Mouse (Mus musculus) heart, embryonic 11.5 days (tissue): ENCODE results near the gene Slc5a5. TPM values are rescaled to one million over a fixed set of nuclear protein-coding genes. Genes with fewer than 3 reads are reported as not detected.
"Not testable (repeated sequence)": the region's sequence is repeated elsewhere in the genome, so short reads cannot be mapped to it uniquely, and the experiment has no call there.

Source experiments
- ATAC-seq: fragments of 200-750 bp; cut with Nextera tagmentation; replicated peaks from 2 replicates; pipeline ENCODE4 v1.8.0; 2017; ENCODE audit warnings: moderate library complexity; ENCODE audit not compliant: insufficient number of reproducible peaks, low FRiP score, low TSS enrichment
- H3K27ac ChIP-seq: fragments of 300-500 bp; sonication (generic); 2 replicates; pipeline ENCODE4 v1.5.1; 2014; ENCODE audit warnings: mild to moderate bottlenecking, low read depth, low read length
- H3K27me3 ChIP-seq: fragments of 300-500 bp; sonication (generic); 2 replicates; pipeline ENCODE4 v1.6.1; 2014; ENCODE audit warnings: mild to moderate bottlenecking, low read length, mixed read lengths; ENCODE audit not compliant: control insufficient read depth, insufficient read depth
- H3K36me3 ChIP-seq: fragments of 300-500 bp; sonication (generic); 2 replicates; pipeline ENCODE4 v1.6.1; 2014; ENCODE audit warnings: mild to moderate bottlenecking, low read length, moderate library complexity, mixed read lengths; ENCODE audit not compliant: control insufficient read depth, insufficient read depth
- H3K4me1 ChIP-seq: fragments of 300-500 bp; sonication (generic); 2 replicates; pipeline ENCODE4 v1.6.1; 2014; ENCODE audit warnings: low read length; ENCODE audit not compliant: control insufficient read depth, insufficient read depth
- H3K4me2 ChIP-seq: fragments of 300-500 bp; sonication (generic); 2 replicates; pipeline ENCODE4 v1.6.1; 2014; ENCODE audit warnings: mild to moderate bottlenecking, moderate library complexity
- H3K4me3 ChIP-seq: fragments of 300-500 bp; sonication (generic); 2 replicates; pipeline ENCODE4 v1.5.1; 2014; ENCODE audit warnings: low read depth, low read length
- H3K9ac ChIP-seq: fragments of 300-500 bp; sonication (generic); 2 replicates; pipeline ENCODE4 v1.6.1; 2014; ENCODE audit warnings: mild to moderate bottlenecking, low read depth, low read length, moderate library complexity
- H3K9me3 ChIP-seq: fragments of 300-500 bp; sonication (generic); replicated peaks from 2 replicates; pipeline ENCODE4 v1.6.1; 2016; ENCODE audit warnings: low read length; ENCODE audit not compliant: control insufficient read depth
- WGBS: fragments of 180-500 bp; shearing (Covaris S2); extraction: QIAGEN DNeasy Blood & Tissue Kit; methylation state at CpG from one replicate; pipeline ENCODE4 v1.1.7; 2014; ENCODE audit not compliant: insufficient replicate concordance; 5-methylcytosine and 5-hydroxymethylcytosine counted together
- polyA plus RNA-seq: library from polyadenylated mRNA; unstranded; fragments of >200 nt; fragmentation: Nextera tagmentation; extraction: Ambion mirVana; gene quantifications from 2 replicates; pipeline ENCODE4 v1.2.1, GENCODE M21; 2014

Slc5a5 gene
- polyA plus RNA-seq, 1 experiment from 2014 or later = 0.06 TPM

DNA sequence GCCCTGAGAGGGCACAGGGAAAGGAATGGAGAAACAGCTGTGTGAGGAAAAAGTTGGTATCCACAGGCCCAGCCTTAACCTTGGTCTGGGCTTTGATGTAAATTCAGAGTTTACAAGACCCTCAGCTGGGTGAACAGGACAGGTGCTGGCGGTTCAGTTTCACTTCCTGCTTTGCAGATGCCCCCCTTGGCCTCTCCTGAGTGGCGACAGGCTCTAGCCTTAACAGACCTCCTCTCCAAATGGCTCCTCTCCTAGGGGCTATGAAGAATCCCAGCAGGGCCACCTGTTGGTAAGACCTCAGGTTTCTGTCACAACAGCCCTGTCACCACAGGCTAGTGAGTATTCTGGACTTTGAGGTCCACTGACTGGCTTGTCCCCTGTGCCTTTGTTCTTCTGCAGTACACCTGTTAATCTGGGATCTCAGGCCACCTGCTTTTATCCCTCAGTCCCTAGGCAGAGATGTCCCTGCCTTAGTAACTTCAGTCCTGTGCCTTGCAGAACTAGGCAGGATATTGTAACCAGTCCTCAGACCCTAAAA, 6.2 kb upstream of the Slc5a5 start:
- Histone ChIP-seq H3K27ac (no peak overlapping the region), H3K27me3 (peaks cover 11% of the 10 kb centered on the region; the same call in 1 of the 2 replicates), H3K9ac (peak overlapping the region; percentile 91; the same call in 1 of the 2 replicates), H3K9me3 (no peaks in the 10 kb centered on the region), H3K4me1 (peaks cover 5% of the 10 kb centered on the region), H3K4me3 (no peak overlapping the region), H3K36me3 (peaks cover 18% of the 10 kb centered on the region), H3K4me2 (no peak overlapping the region; the same call in 1 of the 2 replicates)
- 38% methylated on average over 2 of the region's 2 CpGs for WGBS
- no peak for ATAC-seq

DNA sequence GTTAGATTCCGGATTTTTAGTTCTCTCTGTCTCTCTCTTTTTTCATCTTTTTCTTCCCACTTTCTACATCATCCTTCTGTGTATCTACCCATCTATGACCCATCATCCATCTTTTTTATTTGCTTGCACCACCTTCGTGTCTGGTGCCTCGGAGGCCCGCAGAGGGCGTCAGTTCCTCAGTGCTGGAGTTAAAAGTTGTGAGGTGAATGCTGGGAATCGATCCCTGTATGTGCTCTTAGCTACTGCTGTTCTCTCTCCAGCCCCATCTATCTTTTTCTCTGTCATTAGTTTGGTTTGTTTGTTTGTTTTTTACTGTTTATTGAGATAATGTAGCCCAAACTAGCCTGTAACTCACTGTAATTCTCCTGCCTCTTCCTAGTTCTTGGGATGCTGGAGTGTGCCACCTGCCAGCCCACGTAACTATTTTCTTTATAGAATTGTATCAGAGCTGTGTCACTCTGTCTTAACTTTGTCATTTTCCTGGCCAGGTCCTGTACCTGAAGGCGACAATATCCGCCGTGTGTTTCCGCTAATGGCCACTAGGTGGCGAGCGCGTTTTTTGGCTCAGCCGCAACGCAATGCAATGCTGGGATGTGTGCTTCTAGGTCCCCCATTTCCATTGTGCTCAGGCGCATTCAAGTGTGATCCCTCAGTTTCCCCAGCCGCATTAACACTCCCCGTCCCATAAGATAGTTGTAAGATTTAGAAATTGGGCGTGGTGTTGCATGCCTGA, 5.3 kb upstream of the Slc5a5 start:
- Histone ChIP-seq H3K27me3 (peaks cover 17% of the 10 kb centered on the region), H3K9ac (peak overlapping the region; percentile 91), H3K9me3 (no peaks in the 10 kb centered on the region), H3K4me3 (peak overlapping the region; percentile 91), H3K4me1 (peaks cover 10% of the 10 kb centered on the region), H3K4me2 (peak overlapping the region; percentile 91), H3K27ac (peak overlapping the region; percentile 78), H3K36me3 (peaks cover 18% of the 10 kb centered on the region)
- peak; percentile 27 for ATAC-seq
- under 1% methylated on average over 20 of the region's 20 CpGs for WGBS

DNA sequence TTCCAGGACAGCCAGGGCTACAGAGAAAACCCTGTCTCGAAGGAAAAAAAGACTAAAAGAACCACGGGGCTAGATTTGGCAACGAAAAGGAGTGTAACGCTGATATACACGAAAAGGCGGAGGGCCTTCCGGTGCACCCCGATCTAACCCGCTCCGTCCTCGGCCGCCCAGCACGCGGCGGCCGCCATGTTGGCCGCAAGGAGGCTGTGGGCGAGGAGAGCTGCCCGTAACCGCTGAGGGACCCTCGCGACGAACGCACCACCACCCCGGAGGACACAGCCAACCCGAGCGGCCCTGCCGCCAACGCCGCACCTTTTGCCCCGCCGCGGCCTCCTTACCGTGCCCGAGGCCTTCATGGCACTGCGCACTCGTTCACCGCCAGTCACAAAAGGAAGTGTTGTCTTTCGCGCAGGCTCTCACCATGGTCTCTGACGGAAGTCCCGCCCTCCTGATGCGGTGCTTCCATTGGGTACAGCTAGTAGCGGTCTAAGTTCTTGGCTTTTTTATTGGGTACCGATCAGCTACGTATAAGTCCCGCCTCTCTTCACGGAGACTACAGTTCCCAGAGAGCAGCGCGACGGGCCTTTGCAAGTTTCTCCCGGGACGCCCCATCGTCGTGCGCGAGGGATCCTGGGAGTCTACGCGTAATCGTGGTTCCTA, 4.6 kb upstream of the Slc5a5 start, which contains the start of gene Rpl18a:
Gene Rpl18a (minus strand): TSS at position 392 of the 660 bp plus-strand sequence.
- 0% methylated on average over 49 of the region's 60 CpGs for WGBS
- ATAC-seq = peak; percentile 95

DNA sequence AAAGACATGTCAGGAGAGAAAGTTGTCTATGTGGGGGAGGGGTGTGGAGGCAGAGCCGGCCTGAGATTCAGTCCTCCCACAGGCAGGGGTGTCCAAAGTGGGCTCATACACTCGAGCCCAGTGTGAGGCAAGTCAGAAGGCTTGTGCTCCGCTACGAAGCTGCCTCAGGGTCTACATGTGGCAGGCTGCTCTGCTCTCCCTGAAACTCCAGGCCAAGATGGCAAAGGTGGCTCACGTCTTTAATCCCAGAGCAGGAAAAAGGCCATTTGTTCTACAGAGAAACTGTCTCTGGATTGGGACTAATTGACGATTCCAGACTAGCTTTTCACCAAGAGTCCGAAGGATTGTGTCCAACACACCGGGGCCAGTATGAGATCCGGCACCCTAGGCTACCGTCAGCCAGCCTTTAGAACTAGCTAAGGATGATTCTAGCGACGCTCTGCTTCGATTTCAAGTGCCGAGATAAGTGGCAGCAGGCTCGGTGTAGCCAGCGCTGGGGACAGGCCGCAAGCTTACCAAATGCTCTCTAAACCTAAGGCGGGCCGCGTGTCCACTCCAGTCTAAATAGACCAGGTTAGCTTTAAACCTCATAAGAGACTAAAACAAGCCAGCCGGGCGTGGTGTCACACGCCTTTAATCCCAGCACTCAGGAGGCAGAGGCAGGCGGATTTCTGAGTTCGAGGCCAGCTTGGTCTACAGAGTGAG, 3.9 kb upstream of the Slc5a5 start:
- H3K9me3 ChIP-seq = no peaks in the 10 kb centered on the region
- ATAC-seq = no peak
- peak overlapping the region; percentile 80 for H3K27ac ChIP-seq
- H3K9ac ChIP-seq = peak overlapping the region; percentile 89
- H3K36me3 ChIP-seq = peaks cover 18% of the 10 kb centered on the region
- WGBS = 2% methylated on average over 25 of the region's 25 CpGs
- H3K4me2 ChIP-seq = peak overlapping the region; percentile 97
- H3K4me3 ChIP-seq = peak overlapping the region; percentile 91
- peaks cover 31% of the 10 kb centered on the region for H3K27me3 ChIP-seq
- peaks cover 17% of the 10 kb centered on the region for H3K4me1 ChIP-seq

More for the DNA sequence above, 4.6 kb upstream of the Slc5a5 start, which contains the start of gene Rpl18a:
- Histone ChIP-seq H3K27ac (peak within 1 kb of the TSS; percentile 80), H3K9ac (peak within 1 kb of the TSS; percentile 91), H3K9me3 (no peaks in the 10 kb centered on the region), H3K4me2 (peak within 1 kb of the TSS; percentile 97), H3K4me3 (peak within 1 kb of the TSS; percentile 91), H3K27me3 (peaks cover 24% of the 10 kb centered on the region), H3K4me1 (peaks cover 16% of the 10 kb centered on the region), H3K36me3 (peaks cover 18% of the 10 kb centered on the region)

DNA sequence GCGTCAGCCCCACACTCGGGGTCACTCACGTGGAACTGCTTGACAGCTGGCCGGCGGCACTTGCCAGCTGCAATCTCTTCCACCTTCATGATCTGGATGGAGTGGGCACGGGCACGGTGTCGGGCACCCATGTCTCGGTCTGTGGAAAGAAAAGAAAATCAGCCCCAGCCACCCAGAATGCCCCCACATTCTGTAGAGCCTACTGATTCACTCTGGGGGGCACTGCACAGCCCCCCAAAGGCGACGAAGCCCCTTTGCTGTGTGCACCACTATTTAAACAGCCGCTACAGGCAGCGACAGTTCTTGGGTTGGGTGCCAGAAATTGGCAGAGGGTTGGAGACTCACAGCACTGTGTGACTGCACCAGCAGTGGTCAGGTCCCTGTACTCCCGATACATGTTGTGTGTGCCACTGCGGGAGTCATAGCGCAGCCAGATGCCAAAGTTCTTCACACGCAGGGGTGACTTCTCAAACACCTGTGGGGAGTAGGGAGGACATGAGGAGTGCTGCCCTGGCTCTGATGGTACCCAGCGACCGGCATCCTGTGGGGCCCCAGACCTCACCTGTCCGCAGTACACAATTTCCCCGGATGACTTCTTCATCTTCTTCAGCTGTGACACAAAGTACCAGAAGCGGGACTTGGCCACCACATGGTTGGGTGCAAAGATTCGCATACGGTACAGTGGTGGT, 3.2 kb upstream of the Slc5a5 start:
- WGBS = 86% methylated on average over 24 of the region's 24 CpGs
- not testable (repeated sequence) for H3K9me3 ChIP-seq, H3K27ac ChIP-seq, ATAC-seq
- Histone ChIP-seq H3K27me3 (peaks cover 39% of the 10 kb centered on the region), H3K36me3 (peaks cover 18% of the 10 kb centered on the region), H3K4me3 (peak overlapping the region; percentile 91), H3K4me2 (peak overlapping the region; percentile 97), H3K4me1 (peaks cover 17% of the 10 kb centered on the region), H3K9ac (peak overlapping the region; percentile 89)

DNA sequence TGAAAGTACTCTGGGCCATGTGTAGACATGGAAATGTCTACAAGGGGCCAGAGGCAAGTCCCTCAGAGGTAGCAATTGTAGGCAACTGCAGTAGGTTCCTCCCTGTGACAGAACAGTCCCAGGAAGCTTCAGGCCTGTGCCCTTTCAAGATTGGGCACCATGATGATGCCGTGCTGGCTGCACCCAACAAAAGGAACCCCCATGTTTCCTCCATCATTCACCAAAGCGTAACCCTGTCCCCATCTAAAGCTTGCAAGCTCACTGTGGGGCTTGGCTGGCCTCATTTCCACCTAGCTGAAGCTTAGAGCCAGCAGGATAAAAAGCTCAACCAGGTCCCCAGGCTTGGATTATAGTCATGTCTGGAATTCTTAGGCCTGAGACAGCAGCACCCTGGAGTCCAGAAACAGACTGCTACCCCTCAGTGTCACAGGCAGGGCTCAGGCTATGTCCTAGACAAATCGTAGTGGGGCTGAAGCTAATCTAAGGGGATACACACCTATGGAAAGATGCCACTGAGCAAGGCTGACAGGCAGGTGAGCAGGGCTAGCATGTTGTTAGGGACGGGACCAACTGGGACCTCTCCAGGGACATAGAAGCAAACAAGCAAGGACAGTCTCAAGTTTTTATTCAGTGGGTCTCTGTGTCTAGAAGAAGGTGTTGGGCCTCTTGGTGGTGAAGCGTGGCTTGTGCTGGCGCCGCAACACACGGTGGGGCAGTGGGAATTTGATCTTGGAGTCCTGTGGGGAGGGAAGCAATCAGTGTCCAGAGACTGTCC, 2.4 kb upstream of the Slc5a5 start:
- Histone ChIP-seq H3K27me3 (peaks cover 46% of the 10 kb centered on the region), H3K9me3 (no peaks in the 10 kb centered on the region), H3K36me3 (peaks cover 18% of the 10 kb centered on the region), H3K4me2 (no peak overlapping the region; the same call in 1 of the 2 replicates), H3K9ac (no peak overlapping the region), H3K4me3 (no peak overlapping the region), H3K27ac (no peak overlapping the region), H3K4me1 (peaks cover 17% of the 10 kb centered on the region)
- no peak for ATAC-seq
- 89% methylated on average over 8 of the region's 8 CpGs for WGBS

DNA sequence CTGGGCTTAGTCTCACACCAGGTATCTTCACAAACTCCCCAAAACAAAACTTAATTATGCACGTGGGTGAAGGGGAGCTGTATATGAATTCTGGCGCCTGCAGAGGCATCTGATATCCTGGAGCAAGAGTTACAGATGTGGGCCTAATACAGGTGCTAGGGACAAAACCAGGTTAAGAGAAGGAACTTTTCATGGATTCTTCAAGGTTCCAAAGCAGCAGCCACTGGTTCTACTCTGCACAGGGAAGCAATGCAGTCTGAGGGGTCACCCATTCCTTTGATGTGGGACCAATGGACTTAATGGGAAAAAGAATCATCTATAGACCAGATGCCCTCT, 1.8 kb upstream of the Slc5a5 start:
- H3K9ac ChIP-seq = no peak overlapping the region
- peaks cover 17% of the 10 kb centered on the region for H3K4me1 ChIP-seq
- ATAC-seq = no peak
- no peak overlapping the region for H3K4me2 ChIP-seq
- H3K4me3 ChIP-seq = no peak overlapping the region
- H3K36me3 ChIP-seq = peaks cover 18% of the 10 kb centered on the region
- H3K27ac ChIP-seq = no peak overlapping the region
- H3K9me3 ChIP-seq = no peaks in the 10 kb centered on the region
- H3K27me3 ChIP-seq = peaks cover 48% of the 10 kb centered on the region
- 68% methylated on average over 2 of the region's 2 CpGs for WGBS
